Mouse (Mus musculus): ENCODE results near the gene Trim60.

The Trim60 gene

DNA sequence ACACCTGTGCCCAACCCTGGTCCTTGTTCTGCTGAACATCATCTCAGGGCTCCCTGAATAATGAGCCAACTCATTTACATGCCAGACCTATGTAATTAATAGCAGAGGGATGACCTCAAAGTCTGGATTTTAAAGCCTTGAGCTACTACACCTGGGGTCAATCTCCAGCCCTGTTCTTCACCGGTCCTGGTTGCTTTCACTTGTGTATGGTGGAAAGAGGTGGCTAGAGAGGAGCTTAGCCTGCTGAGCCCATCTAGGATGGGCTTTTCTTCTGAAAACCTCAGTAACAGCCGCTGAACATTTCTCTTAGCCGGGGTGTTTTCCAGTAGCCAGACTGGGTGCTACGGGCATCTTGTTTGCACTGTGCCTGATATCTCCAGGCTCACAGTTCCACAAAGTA lies 30.7 kb downstream of the Trim60 start, which contains the start of gene Trim75:
TSS of gene Trim75 (minus strand) at position 101 of the 400 bp plus-strand sequence.
- DNase-seq (ENCODE audit: low spot score) = no peak

DNA sequence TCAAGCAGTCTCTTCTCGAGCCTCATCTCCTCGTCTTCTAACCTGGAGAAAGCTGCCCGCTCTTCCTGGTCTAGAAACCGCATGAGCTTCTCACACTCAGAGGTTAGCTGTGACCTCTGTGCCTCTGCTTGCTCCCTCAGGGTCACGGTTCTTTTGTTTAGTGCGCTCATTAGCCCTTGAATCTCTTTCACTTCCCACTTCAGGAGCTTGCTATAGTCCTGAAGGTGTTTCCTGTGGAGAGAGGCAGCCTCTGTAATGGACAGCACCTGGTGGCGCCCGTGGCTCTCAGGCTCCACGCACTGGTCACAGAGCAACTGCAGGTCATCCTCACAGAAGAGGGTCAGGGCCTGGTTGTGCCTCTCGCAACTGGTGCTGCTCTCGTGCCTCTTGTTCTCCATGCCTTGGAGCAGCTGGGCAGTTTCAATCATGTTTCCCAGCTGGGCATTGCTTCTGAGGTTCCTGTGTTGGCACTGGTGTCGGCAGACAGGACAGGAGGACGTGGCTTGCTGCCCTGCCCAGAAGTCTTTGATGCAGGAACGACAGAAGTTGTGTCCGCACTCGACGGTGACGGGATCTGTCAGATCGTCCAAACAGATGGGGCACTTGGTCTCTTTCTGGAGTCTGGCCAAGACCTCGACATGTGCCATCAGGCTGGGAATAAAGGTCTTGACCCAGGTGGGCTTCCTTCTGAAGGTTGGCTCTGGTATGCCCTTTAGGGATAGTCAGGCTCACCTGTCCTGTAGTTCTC lies 35.1 kb downstream of the Trim60 start:
- DNase-seq (ENCODE audit: low spot score) = no peak

- no peak for DNase-seq (ENCODE audit: low spot score)
Observed at GRCm38 (mm10) chr8:64962836-64963235, 55.5 kb downstream of the Trim60 start.

DNA sequence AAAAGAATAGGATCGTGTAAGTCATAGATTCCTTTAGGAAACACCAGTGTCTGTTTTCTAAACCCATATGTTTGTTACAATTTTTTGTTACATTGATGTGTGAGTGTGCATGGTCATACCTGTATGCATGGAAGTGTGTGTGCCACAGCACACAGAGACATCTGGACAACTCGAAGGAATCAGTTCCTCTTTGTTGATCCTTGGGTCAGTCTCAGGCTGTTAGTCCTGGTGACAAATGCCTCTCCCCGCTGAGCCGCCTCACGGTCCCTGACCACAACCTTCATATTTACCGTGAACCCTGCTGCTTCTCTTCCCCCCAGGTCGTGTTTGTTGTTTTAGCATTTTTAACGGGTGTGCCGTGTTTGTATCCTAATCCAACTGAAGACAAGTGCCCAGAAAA lies 59.4 kb downstream of the Trim60 start:
- DNase-seq (ENCODE audit: low spot score) = no peak

DNA sequence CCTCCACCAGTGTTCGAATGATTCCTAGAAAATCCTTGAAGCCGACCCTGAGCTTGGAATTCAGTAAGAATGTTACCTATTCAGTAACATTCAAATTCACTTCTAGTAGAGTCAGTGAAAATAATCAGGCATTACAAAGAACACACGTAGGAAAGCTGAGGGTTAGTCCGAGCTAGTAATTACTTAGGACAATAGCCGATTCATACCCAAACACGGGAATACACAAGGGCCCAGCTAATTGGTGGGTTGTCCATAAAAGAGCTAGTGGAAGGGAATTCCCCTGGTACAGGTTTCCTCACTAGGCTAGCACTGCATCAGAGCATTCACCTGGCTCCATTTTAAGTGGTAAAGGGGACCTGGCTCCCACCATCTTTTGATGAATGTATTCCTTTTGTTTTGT lies 66.3 kb downstream of the Trim60 start:
- no peak for DNase-seq (ENCODE audit: low spot score)
